Mouse (Mus musculus): ENCODE measurements around the gene Flrt1. TPM values are rescaled to one million over a fixed set of nuclear protein-coding genes. Genes with fewer than 3 reads are reported as not detected.
A peak's percentile ranks its signal among the peaks of the same experiment; 100 is the strongest.

Gene Flrt1
- total RNA-seq, 2 experiments from 2014 or later = 0.53 to 0.54 TPM

DNA sequence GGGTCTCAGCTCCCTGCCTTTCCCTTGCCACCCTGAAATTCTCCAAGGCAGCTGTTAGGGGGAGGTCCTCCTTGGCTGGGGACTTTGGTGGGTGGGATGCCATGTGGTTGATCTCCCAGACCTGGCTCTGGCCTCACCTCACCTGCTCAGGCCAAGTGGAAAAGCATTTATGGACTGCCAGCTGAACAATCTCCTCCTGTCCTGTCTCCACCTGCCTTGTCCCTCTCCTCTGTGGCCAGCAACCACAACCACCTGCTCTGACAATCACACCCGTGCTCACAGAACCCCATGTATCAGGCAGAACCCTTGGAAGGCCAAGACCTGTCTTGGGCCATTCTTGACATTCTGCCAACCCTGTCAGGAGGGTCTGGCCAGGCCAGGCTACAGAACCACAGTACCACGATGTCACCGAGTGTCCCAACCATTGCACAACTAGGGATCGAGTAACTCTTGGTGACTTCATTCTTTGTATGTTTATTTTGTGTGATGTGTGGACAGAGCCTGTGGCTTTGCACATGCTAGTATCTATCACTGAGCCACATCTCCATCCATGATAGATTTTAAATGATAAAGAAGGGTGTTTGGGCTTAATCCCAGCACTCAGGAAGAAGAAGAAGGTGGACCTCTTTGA is 20.1 kb upstream of the Flrt1 start:
- intact Hi-C loops (cut with DNase I) = no loop called here
- no peak for TF ChIP-seq CTCF (IDR thresholded peaks at IDR 0.05)
- DNase-seq = no peak

GRCm38 (mm10) chr19:7122698-7123306 is 17.3 kb upstream of the Flrt1 start:
- intact Hi-C loops (cut with DNase I) = no loop called here
- Histone ChIP-seq H3K27ac (peak overlapping the region; percentile 83), H3K4me3 (no peak overlapping the region; the same call in 1 of the 2 replicates)
- TF ChIP-seq CTCF (IDR thresholded peaks at IDR 0.05) = no peak
- DNase-seq = no peak

More for the DNA sequence above, 20.1 kb upstream of the Flrt1 start:
- no peak overlapping the region for H3K27ac ChIP-seq
- no peak overlapping the region for H3K4me3 ChIP-seq

- Histone ChIP-seq H3K27ac (peak overlapping the region; percentile 83), H3K4me3 (no peak overlapping the region; the same call in 1 of the 2 replicates)
- intact Hi-C loops (cut with DNase I) = no loop called here
- no peak for TF ChIP-seq CTCF (IDR thresholded peaks at IDR 0.05)
- DNase-seq = peak; percentile 73
Observed at GRCm38 (mm10) chr19:7122277-7122676, 16.7 kb upstream of the Flrt1 start.

- intact Hi-C loops (cut with DNase I) = no loop called here
- DNase-seq = peak; percentile 82
- no peak overlapping the region for H3K4me3 ChIP-seq
- no peak for TF ChIP-seq CTCF (IDR thresholded peaks at IDR 0.05)
- H3K27ac ChIP-seq = peak overlapping the region; percentile 83
Observed at GRCm38 (mm10) chr19:7121252-7121651, 15.7 kb upstream of the Flrt1 start.

GRCm38 (mm10) chr19:7117653-7118307 is 12.3 kb upstream of the Flrt1 start:
- DNase-seq = no peak
- TF ChIP-seq CTCF (IDR thresholded peaks at IDR 0.05) = no peak

DNA sequence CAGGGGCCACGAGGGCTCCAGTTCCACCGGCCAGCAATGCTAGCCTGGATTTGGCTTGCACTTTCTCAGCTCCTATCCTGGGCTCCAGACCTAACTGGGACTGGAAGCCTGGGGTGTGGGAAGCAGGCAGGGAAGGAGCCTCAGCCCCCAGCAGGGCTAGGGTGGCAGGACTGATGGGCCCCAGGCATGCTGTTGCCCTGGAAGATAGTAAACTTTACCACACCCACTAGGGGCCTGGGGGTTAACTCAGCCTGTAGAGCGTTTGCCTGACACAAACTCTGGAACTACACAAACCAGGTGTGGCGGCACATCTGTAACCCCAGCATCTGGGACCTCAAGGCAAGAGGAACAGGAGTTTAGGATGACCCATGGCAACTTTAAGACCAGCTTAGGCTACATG is 11.6 kb upstream of the Flrt1 start:
- DNase-seq = no peak
- peak overlapping the region; percentile 40; the same call in 1 of the 2 replicates for H3K27ac ChIP-seq
- no peak overlapping the region for H3K4me3 ChIP-seq
- intact Hi-C loops (cut with DNase I) = no loop called here
- TF ChIP-seq CTCF (IDR thresholded peaks at IDR 0.05) = no peak

More at GRCm38 (mm10) chr19:7117653-7118307, 12.3 kb upstream of the Flrt1 start:
- H3K27ac ChIP-seq = peak overlapping the region; percentile 56; the same call in 1 of the 2 replicates
- no peak overlapping the region for H3K4me3 ChIP-seq
- intact Hi-C loops (cut with DNase I) = no loop called here

- no peak for DNase-seq
- intact Hi-C loops (cut with DNase I) = no loop called here
- no peak for TF ChIP-seq CTCF (IDR thresholded peaks at IDR 0.05)
- Histone ChIP-seq H3K4me3 (no peak overlapping the region), H3K27ac (no peak overlapping the region)
Observed at GRCm38 (mm10) chr19:7116038-7116731, 10.7 kb upstream of the Flrt1 start.

- no peak for DNase-seq
- H3K27ac ChIP-seq = no peak overlapping the region
- intact Hi-C loops (cut with DNase I) = loop anchor here (5.0 kb wide), 1 partner anchor 69 kb away; no protein-coding TSS in a partner anchor
- TF ChIP-seq CTCF (IDR thresholded peaks at IDR 0.05) = no peak
- H3K4me3 ChIP-seq = no peak overlapping the region
Observed at GRCm38 (mm10) chr19:7113574-7113973, 8.0 kb upstream of the Flrt1 start.

DNA sequence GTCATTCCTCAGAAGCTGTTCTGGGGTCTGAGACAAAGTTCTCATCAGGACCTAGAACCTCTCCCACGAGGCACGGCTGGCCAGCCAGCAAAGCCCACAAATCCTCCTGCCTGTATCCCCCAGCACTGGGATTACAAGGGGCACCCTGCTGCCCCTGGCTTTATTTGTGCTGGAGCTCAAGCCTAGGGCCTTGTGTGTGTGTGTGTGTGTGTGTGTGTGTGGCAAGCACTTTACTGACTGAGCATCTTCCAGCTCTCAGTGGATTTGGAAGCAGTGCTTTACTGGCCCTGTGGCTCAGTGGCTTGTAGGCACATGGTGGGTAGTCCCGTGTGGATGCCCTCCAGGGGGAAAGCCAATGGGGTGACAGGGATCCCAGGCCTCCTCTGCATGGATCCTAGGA is 7.1 kb upstream of the Flrt1 start:
- no peak for DNase-seq
- H3K4me3 ChIP-seq = no peak overlapping the region
- no peak overlapping the region for H3K27ac ChIP-seq
- TF ChIP-seq CTCF (IDR thresholded peaks at IDR 0.05) = no peak
- intact Hi-C loops (cut with DNase I) = loop anchor here (5.0 kb wide), 1 partner anchor 70 kb away; no protein-coding TSS in a partner anchor

- TF ChIP-seq CTCF (IDR thresholded peaks at IDR 0.05) = no peak
- no peak overlapping the region for H3K4me3 ChIP-seq
- intact Hi-C loops (cut with DNase I) = loop anchor here (5.0 kb wide), 1 partner anchor 71 kb away; no protein-coding TSS in a partner anchor
- H3K27ac ChIP-seq = peak overlapping the region; percentile 9; the same call in 1 of the 2 replicates
- no peak for DNase-seq
Observed at GRCm38 (mm10) chr19:7111710-7112109, 6.2 kb upstream of the Flrt1 start.

DNA sequence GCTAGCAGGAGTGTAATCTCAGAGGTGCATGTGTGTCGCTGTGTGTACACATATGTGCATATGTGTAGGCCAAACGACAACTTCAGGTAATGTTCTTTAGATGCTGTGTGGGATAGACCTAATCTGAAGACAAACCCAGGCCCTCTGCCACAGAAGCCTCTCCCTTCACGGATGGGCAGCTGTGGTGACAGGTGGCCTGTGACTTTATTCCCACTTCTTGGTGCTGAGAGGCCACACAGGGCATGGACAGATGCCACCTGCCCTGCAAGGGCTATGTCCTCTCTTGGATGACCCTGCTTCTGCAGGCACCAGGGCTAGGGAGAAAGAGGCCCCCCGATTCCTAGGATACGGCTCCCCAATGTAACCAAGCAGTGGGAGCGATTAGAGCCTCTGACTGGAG is 5.8 kb upstream of the Flrt1 start:
- intact Hi-C loops (cut with DNase I) = loop anchor here (5.0 kb wide), 1 partner anchor 71 kb away; no protein-coding TSS in a partner anchor
- no peak for DNase-seq
- H3K4me3 ChIP-seq = no peak overlapping the region
- TF ChIP-seq CTCF (IDR thresholded peaks at IDR 0.05) = no peak
- H3K27ac ChIP-seq = peak overlapping the region; percentile 9

- H3K4me3 ChIP-seq = no peak overlapping the region
- peak overlapping the region; percentile 38 for H3K27ac ChIP-seq
- DNase-seq = peak; percentile 70
- intact Hi-C loops (cut with DNase I) = loop anchor here (5.0 kb wide), 1 partner anchor 71 kb away; no protein-coding TSS in a partner anchor
- no peak for TF ChIP-seq CTCF (IDR thresholded peaks at IDR 0.05)
Observed at GRCm38 (mm10) chr19:7110875-7111274, 5.3 kb upstream of the Flrt1 start.
